Mouse (Mus musculus) gonadal fat pad, adult 2 months (tissue): Measurements from ENCODE around the gene Gm2696. TPM values are rescaled to one million over a fixed set of nuclear protein-coding genes. Genes with fewer than 3 reads are reported as not detected.
"Not testable (repeated sequence)": the region's sequence is repeated elsewhere in the genome, so short reads cannot be mapped to it uniquely, and the experiment has no call there.

Experiments
- DNase-seq: peaks from one replicate; pipeline ENCODE4 v3.0.0-alpha.2; 2012; ENCODE audit warnings: low read depth
- polyA plus RNA-seq: library from polyadenylated mRNA; depleted of rRNA; stranded (reverse); fragments of >200 nt; gene quantifications from 2 replicates; pipeline ENCODE4 v1.2.3, GENCODE M21; 2012; rRNA removed

Gene Gm2696
- polyA plus RNA-seq, result not detected in 2 replicates

- no peak for DNase-seq
Observed at GRCm38 (mm10) chr10:77814382-77814781, at the start of gene Gm2696. Gene Gm2696 (plus strand): TSS chr10:77814682.

GRCm38 (mm10) chr10:77769727-77770126, 44.8 kb upstream of the Gm2696 start:
- DNase-seq, result no peak

GRCm38 (mm10) chr10:77771225-77771624, 43.3 kb upstream of the Gm2696 start, which contains the start of gene Gm3238:
Gene Gm3238 (minus strand): TSS chr10:77771325.
- not testable (repeated sequence) for DNase-seq

- not testable (repeated sequence) for DNase-seq
Observed at GRCm38 (mm10) chr10:77772142-77772541, 42.3 kb upstream of the Gm2696 start.

GRCm38 (mm10) chr10:77776844-77777243, 37.6 kb upstream of the Gm2696 start, which contains the start of gene Gm7138:
Gene Gm7138 (minus strand): TSS chr10:77776944.
- not testable (repeated sequence) for DNase-seq

DNA sequence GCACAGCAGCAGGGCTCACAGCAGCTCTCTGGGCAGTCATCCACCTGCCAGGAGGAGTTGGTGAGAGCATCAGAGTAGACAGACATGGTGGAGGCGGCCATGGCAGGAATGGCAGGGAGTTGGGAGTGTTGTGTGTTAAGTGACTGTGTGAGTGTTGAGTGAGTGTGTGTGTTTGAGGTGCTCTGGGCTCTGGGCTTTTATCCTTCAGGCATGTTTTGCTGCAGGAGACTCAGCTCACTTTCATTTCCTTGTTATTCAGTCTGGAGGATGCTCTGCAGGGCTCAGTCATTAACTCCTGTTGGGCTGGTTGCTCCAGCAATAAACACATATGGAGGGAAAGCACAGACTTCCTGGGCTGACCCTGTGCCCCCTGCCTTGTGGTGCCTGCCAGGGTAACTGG, 32.0 kb upstream of the Gm2696 start, which contains the start of gene Gm3250:
Gene Gm3250 (minus strand): TSS at position 101 of the 400 bp plus-strand sequence.
- not testable (repeated sequence) for DNase-seq

DNA sequence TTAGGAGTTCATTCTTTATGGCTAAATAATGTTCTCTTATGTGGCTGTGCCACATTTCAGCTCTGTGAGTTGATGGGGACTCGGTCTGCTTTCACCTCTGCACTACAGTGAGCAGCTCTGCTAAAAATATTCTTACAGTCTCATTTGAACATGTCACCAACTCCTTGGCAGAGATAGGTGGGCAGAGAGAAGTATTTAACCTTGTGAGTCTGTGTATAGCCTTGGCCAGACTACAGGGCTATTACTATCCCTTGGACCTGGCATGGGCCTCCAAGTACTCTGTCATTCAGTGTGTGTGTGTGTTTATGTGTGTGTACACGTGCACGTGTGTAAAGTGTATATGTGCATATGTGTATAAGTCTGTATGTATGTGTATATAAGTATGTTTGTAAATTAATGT, 31.1 kb upstream of the Gm2696 start:
- DNase-seq, result not testable (repeated sequence)

DNA sequence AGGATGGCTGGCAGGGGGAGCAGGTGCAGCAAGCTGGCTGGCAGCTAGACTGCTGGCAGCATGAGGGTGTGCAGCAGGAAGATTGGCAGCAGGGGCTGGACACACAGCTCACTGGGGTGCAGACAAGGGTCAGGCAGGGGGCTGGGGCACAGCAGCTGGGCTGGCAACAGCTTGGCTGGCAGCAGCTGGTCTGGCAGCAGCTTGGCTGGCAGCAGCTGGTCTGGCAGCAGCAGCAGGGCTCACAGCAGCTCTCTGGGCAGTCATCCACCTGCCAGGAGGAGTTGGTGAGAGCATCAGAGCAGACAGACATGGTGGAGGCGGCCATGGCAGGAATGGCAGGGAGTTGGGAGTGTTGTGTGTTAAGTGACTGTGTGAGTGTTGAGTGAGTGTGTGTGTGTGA, 26.6 kb upstream of the Gm2696 start, which contains the start of gene Gm7137:
Gene Gm7137 (minus strand): TSS at position 325 of the 400 bp plus-strand sequence.
- DNase-seq, result not testable (repeated sequence)

DNA sequence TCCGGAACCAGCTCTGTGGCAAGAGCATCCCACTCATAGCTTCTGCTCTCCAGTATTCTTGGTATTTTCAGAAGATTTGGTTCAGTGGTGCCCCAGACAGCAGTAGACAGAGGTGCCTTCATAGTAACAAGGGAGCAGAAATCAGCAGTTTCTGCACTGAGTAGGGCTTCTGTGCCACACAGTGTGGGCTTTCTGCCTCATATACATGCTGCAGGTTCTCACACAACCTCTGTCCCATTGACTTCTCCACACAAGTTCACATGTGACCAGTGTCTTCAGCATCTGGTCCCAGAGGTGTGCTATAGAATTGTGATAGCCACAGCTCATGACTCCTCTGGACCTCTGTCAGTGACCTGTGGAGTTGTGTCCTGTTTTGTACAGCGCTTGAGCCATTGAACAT, 25.9 kb upstream of the Gm2696 start:
- DNase-seq, result no peak

DNA sequence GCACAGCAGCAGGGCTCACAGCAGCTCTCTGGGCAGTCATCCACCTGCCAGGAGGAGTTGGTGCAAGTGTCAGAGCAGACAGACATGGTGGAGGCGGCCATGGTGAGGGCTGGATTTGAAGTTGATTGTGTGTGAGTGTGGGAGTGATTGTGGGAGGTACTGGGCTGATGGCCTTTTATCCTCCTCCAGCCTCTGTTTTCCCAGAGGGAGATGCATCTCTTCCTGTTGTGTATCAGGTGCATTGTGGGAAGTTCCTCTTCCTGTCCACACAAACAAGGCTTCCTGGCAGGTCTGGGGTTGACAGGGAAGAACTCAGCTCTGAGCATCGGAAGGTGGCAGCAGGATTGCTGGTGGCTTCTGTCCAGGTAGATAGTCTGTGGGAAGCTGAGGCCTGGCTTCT, 19.5 kb upstream of the Gm2696 start, which contains the start of gene Gm9639:
Gene Gm9639 (minus strand): TSS at position 101 of the 400 bp plus-strand sequence.
- no peak for DNase-seq

DNA sequence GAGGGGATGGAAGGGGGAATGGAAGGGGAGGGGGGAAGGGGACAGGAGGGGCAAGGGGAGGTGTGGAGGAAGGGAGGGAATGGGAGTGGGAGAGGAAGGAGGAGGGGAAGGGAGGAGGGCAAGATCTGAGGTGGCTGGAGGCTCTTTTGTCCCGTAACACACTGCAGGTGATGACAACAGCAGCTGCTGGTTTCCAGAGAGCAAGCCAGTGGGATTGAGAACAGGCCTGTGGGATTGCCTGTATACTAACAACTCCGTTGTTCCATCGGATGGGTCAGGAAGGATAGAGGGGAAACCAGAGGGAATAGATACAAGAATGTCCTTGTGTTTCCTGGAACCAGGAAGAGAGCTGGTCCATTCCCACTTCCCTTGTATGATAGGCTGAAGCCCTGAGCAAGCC, 16.8 kb upstream of the Gm2696 start:
- no peak for DNase-seq

- DNase-seq, result not testable (repeated sequence)
Observed at GRCm38 (mm10) chr10:77798164-77798920, 16.1 kb upstream of the Gm2696 start.

GRCm38 (mm10) chr10:77798921-77799508, 15.5 kb upstream of the Gm2696 start, which contains the start of gene Gm19668:
Gene Gm19668 (minus strand): TSS chr10:77799133.
- DNase-seq, result no peak

- no peak for DNase-seq
Observed at GRCm38 (mm10) chr10:77804095-77804494, 10.4 kb upstream of the Gm2696 start.

GRCm38 (mm10) chr10:77811743-77812142, 2.7 kb upstream of the Gm2696 start, which contains the start of gene Gm9507:
Gene Gm9507 (minus strand): TSS chr10:77811843.
- no peak for DNase-seq

DNA sequence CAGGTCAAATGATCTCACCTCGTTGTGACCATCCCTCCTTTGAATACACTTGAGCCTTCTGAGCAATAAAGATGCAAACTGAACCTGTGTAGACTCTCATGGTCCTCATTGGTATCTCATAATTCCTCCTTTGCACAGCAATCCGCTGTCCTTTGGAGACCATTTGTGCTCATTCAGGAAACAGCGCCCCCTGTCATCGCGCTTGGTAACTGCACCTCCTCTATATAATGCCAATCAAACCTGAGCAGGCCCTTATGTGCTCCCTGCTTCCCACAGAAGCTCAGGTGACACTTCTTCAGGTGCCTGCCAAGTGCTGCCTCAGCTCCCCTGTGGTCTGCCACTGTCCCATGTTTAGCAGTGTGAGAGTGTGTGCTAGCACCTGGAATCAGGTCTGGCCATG, 1.0 kb downstream of the Gm2696 start:
- DNase-seq, result no peak

- DNase-seq, result no peak
Observed at GRCm38 (mm10) chr10:77818523-77818922, 4.0 kb downstream of the Gm2696 start.

GRCm38 (mm10) chr10:77819203-77819602, 4.7 kb downstream of the Gm2696 start:
- DNase-seq, result no peak

DNA sequence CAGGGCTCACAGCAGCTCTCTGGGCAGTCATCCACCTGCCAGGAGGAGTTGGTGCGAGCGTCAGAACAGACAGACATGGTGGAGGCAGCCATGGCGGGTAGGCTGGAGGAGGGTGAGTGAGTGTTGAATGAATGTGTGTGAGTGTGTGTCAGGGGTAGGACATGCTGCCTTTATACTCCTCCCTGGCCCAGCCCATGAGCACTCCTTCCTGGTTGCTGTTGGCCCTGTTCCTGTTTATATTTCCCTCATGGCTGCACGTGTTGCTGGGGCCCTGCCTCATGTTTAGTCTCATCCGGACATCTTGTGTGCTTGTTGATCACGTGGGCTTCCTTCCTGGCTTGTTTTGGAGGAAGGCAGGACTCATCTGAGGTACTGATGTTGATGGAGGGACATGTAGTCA, 12.5 kb downstream of the Gm2696 start, which contains the start of gene Krtap10-4:
Gene Krtap10-4 (minus strand): TSS at position 145 of the 400 bp plus-strand sequence.
- no peak for DNase-seq

DNA sequence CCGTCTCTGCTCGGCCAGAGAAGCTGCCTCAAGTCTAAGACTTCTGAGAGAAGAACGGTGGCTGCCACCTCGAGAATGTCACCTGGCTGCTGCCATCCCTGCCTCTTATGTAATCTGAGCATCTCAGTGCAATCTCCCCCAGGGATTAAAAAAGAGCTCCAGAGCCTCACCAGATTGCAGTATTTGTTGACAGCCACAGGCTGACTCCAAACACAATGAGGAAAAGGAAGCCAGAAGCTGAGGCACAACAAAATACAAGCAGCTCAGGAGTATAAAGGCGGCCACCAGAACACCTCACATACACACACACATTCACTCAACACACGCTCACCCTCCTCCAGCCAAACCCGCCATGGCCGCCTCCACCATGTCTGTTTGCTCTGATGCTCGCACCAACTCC, 21.2 kb downstream of the Gm2696 start, which contains the start of gene Krtap10-10:
Gene Krtap10-10 (plus strand): TSS at position 301 of the 400 bp plus-strand sequence.
- no peak for DNase-seq

GRCm38 (mm10) chr10:77839006-77839405, 24.5 kb downstream of the Gm2696 start:
- DNase-seq, result no peak

DNA sequence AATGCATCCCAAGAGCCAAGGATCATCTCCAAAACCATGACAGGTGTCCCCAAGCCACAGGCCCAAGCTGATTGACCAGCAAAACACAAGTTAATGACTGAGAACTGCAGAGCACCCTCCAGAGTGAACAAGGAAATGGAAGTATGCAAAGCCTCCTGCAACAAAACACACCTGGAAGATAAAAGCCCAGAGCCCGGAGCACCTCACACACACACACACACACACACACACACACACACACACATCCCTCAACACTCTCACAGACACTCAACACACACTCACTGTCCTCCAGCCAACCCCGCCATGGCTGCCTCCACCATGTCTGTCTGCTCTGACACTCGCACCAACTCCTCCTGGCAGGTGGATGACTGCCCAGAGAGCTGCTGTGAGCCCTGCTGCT, 32.0 kb downstream of the Gm2696 start, which contains the start of gene Gm36176:
Gene Gm36176 (plus strand): TSS at position 301 of the 400 bp plus-strand sequence.
- no peak for DNase-seq
